Mouse (Mus musculus) hindbrain, embryonic 11.5 days (tissue): ENCODE measurements around the gene Sucla2. TPM values are rescaled to one million over a fixed set of nuclear protein-coding genes. Genes with fewer than 3 reads are reported as not detected.
"Not testable (repeated sequence)": the region's sequence is repeated elsewhere in the genome, so short reads cannot be mapped to it uniquely, and the experiment has no call there.

Source experiments
- ATAC-seq: fragments of 200-750 bp; cut with Nextera tagmentation; 2 replicates; pipeline ENCODE4 v1.8.0; 2017; ENCODE audit warnings: mild to moderate bottlenecking, moderate TSS enrichment, moderate library complexity; ENCODE audit not compliant: low FRiP score
- DNase-seq: peaks from one replicate; pipeline ENCODE4 v3.0.0-alpha.2; 2015; ENCODE audit warnings: low spot score
- H3K27ac ChIP-seq: fragments of 300-500 bp; sonication (generic); 2 replicates; pipeline ENCODE4 v1.5.1; 2014; ENCODE audit warnings: mild to moderate bottlenecking, low read depth, low read length
- H3K27me3 ChIP-seq: fragments of 300-500 bp; sonication (generic); 2 replicates; pipeline ENCODE4 v1.6.1; 2014; ENCODE audit warnings: mild to moderate bottlenecking, low read length, moderate library complexity, mixed read lengths; ENCODE audit not compliant: control insufficient read depth, insufficient read depth
- H3K36me3 ChIP-seq: fragments of 300-500 bp; sonication (generic); 2 replicates; pipeline ENCODE4 v1.6.1; 2014; ENCODE audit warnings: mild to moderate bottlenecking, low read length, moderate library complexity, mixed read lengths; ENCODE audit not compliant: control insufficient read depth, insufficient read depth
- H3K4me1 ChIP-seq: fragments of 300-500 bp; sonication (generic); replicated peaks from 2 replicates; pipeline ENCODE4 v1.6.1; 2014; ENCODE audit warnings: low read length, mixed read lengths; ENCODE audit not compliant: control insufficient read depth, insufficient read depth
- H3K4me2 ChIP-seq: fragments of 300-500 bp; sonication (generic); replicated peaks from 2 replicates; pipeline ENCODE4 v1.6.1; 2014; ENCODE audit warnings: mild to moderate bottlenecking, low read depth, low read length
- H3K4me3 ChIP-seq: fragments of 300-500 bp; sonication (generic); 2 replicates; pipeline ENCODE4 v1.5.1; 2014; ENCODE audit warnings: low read depth, low read length
- H3K9ac ChIP-seq: fragments of 300-500 bp; sonication (generic); 2 replicates; pipeline ENCODE4 v1.6.1; 2014; ENCODE audit warnings: low read depth, low read length
- H3K9me3 ChIP-seq: fragments of 300-500 bp; sonication (generic); 2 replicates; pipeline ENCODE4 v1.6.1; 2016; ENCODE audit warnings: low read length; ENCODE audit not compliant: control insufficient read depth
- WGBS: fragments of 180-500 bp; shearing (Covaris S2); extraction: QIAGEN DNeasy Blood & Tissue Kit; methylation state at CpG from one replicate; pipeline ENCODE4 v1.1.7; 2014; 5-methylcytosine and 5-hydroxymethylcytosine counted together
- polyA plus RNA-seq: library from polyadenylated mRNA; unstranded; fragments of >200 nt; fragmentation: Nextera tagmentation; extraction: Ambion mirVana; gene quantifications from 2 replicates; pipeline ENCODE4 v1.2.1, GENCODE M21; 2014

Gene Sucla2
- polyA plus RNA-seq, 1 experiment from 2014 or later, result 125 TPM

DNA sequence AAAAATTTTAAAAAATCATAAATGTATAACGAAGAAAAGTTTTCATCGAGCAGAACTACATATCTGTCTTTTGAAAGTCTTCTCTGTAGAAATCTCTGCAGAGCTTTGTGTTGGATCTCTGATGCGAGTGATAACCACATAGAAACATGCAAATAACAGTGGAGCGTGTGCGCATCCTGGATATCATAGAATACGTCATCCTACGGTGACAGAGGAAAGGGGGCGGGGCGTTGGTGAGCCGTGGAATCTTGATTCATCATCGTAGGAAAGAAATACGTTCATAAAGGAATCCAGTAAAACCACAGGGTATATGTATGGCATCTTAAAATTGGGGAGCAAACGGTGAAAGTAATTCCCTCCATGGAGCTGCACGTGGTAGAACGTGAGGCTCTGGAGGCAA lies 17.9 kb upstream of the Sucla2 start:
- no peaks in the 10 kb centered on the region for H3K4me1 ChIP-seq
- ATAC-seq, result no peak
- 90% methylated on average over 15 of the region's 15 CpGs for WGBS

DNA sequence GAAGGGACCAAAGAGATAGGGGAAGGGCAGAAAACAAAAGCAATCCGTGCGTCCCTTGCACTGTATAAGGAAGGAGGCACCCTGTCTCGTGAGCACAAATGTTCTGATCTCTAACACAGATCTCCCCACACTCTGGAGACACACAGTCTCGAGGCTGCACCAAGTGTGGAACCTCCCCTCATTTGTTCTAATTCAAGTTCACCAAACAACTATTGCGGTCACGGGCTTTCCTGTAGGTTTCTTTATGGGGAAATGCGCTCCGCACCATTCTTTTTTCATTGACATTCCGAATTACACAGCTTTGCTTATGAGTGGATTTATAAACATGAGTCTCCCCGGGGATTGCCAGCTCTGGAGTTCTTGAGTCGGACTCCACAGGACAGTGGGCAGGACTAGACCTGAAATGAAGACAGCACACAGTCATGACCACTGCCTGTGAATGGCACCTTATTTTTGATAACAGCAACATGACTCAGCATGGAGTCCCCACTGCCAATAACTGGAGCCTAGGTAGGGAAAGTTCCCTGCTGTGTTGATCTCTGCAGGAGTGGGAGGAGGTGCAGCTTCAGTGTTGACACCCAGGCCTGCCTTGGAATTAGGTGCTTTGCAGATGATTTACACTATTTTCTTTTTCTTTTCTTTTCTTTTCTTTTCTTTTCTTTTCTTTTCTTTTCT lies 17.3 kb upstream of the Sucla2 start:
- ATAC-seq (no peak), DNase-seq (no peak)
- 69% methylated on average over 11 of the region's 11 CpGs for WGBS

More for the DNA sequence above, 17.9 kb upstream of the Sucla2 start:
- no peaks in the 10 kb centered on the region for H3K9me3 ChIP-seq
- H3K27ac ChIP-seq, result no peak overlapping the region
- no peak overlapping the region for H3K4me3 ChIP-seq
- no peak for DNase-seq
- no peaks in the 10 kb centered on the region for H3K27me3 ChIP-seq
- H3K4me2 ChIP-seq, result no peak overlapping the region
- H3K36me3 ChIP-seq, result no peaks in the 10 kb centered on the region
- H3K9ac ChIP-seq, result no peak overlapping the region

DNA sequence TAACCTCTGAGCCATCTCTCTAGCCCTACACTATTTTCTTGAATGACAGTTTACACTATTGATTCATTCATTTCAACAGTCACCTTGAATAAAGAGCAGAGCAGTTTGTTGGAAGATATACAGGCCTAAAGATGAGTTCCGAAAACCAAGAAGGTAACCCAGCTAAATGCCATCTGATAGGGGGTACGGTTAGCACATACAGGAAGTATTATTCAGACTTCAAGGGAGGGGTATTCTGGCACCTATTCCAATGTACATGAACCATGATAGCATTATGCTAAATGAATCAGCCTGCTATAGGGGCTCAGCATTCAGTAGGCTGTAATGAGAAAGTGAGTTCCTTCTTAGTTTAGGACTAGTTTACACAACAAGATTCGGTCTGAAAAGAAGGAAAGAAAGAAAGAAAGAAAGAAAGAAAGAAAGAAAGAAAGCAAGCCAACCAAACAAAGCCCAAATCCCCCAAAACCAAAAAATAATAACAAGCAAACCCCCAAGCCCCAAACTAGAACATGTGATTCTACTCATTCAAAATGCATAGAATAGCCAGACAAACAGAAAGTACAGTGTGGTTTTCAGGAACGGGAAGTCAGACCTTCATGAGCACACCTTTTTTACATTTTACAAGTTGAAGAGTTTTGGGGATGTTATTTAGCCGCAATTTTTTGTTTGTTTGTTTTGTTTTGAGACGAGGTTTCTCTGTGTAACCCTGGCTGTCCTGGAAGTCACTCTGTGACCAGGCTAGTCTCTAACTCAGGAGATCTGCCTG lies 16.3 kb upstream of the Sucla2 start:
- 96% methylated on average over 6 of the region's 6 CpGs for WGBS
- Histone ChIP-seq H3K36me3 (no peaks in the 10 kb centered on the region), H3K4me3 (no peak overlapping the region), H3K4me1 (no peaks in the 10 kb centered on the region), H3K27ac (no peak overlapping the region), H3K4me2 (no peak overlapping the region), H3K9me3 (no peaks in the 10 kb centered on the region), H3K9ac (no peak overlapping the region), H3K27me3 (no peaks in the 10 kb centered on the region)
- DNase-seq (no peak), ATAC-seq (no peak)

More for the DNA sequence above, 17.3 kb upstream of the Sucla2 start:
- no peak overlapping the region for H3K9ac ChIP-seq
- H3K27ac ChIP-seq, result no peak overlapping the region
- no peak overlapping the region for H3K4me2 ChIP-seq
- no peak overlapping the region for H3K4me3 ChIP-seq
- H3K36me3 ChIP-seq, result no peaks in the 10 kb centered on the region
- no peaks in the 10 kb centered on the region for H3K27me3 ChIP-seq
- H3K4me1 ChIP-seq, result no peaks in the 10 kb centered on the region
- H3K9me3 ChIP-seq, result no peaks in the 10 kb centered on the region

DNA sequence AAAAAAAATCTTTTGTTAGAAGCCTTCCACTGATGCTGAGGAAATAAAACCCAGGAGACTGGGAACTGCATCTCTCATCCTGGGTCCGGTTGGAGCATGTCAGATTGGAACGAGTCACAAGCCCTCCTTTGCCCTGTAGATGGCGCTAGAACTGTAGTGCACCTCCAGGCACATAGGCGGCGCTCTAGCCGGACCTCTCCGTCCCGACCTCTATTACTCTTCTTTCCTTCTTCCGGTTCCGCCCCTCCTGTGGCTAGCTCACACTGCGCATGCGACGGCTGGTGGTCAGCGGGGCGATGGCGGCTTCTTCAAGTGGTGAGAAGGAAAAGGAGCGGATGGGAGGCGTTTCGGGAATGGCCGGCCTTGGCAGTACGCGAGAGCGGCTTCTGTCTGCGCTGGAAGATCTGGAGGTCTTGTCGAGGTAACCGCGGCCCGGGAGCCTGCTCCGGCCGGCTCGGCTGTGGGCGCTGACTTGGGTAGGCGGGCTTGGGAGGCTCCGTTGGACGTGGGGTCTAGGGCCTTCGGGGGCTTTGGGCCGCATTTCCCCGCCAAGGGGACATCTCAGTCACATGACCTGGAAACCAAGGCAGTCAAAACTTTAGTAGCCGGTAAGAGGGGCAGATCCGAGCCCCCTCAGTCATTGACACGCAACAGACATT lies 15.2 kb upstream of the Sucla2 start, which contains the start of gene Med4:
Gene Med4 (plus strand): TSS at position 261 of the 659 bp plus-strand sequence.
- Histone ChIP-seq H3K9me3 (no peaks in the 10 kb centered on the region), H3K27ac (no peak within 1 kb of the TSS), H3K27me3 (no peaks in the 10 kb centered on the region), H3K4me3 (peak within 1 kb of the TSS; percentile 86), H3K4me2 (peak within 1 kb of the TSS; percentile 54), H3K4me1 (no peaks in the 10 kb centered on the region), H3K9ac (peak within 1 kb of the TSS; percentile 80), H3K36me3 (no peaks in the 10 kb centered on the region)
- ATAC-seq (peak; percentile 96), DNase-seq (peak; percentile 99)
- under 1% methylated on average over 40 of the region's 41 CpGs for WGBS

DNA sequence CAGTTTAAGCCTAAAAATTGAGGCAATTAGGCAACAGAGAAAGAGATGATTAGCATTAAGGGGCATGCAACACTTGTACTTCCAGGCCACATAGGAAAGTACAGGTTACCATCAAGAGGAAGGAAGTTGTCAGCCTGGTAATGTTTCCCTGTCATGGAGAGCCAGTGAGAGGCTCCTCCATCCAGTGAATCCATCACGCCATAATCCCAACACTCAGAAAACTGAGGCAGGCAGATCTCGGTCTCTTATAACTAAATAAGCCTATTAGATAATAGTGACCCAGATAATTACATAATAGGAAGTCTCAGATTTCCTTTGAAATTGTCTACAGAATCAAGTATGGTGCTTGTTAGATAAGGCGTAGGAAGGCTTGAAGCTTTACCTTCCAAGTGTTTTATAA lies 983 bp upstream of the Sucla2 start:
- Histone ChIP-seq H3K27me3 (no peaks in the 10 kb centered on the region), H3K4me2 (no peak overlapping the region)

DNA sequence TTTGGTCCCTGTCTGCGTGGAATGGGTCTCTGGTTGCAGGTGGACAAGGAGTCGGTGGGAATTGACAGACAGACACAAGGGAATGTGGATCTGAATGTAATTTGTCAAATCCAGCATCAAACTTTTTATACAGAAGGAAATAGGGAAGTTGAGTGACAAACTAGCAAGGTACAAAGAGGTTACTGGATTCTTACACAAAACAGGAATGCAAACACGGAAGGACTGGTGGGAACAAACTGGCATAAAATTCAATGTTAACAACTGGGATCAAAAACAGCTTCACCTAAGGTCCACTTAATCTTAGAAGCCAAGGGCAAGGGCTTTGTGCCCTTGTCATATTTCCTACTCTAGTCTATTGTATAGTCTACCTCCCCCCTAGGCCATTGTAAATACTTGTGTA lies 3.5 kb downstream of the Sucla2 start:
- DNase-seq, H3K4me2 ChIP-seq, H3K9me3 ChIP-seq, H3K9ac ChIP-seq, H3K4me1 ChIP-seq, H3K36me3 ChIP-seq, ATAC-seq, H3K4me3 ChIP-seq, H3K27me3 ChIP-seq, H3K27ac ChIP-seq: not testable (repeated sequence)
- 84% methylated on average over 3 of the region's 3 CpGs for WGBS

More for the DNA sequence above, 983 bp upstream of the Sucla2 start:
- H3K36me3 ChIP-seq, result no peaks in the 10 kb centered on the region
- DNase-seq (no peak), ATAC-seq (no peak)
- no peak overlapping the region for H3K4me3 ChIP-seq
- no peak overlapping the region for H3K9ac ChIP-seq
- H3K9me3 ChIP-seq, result no peaks in the 10 kb centered on the region
- no peaks in the 10 kb centered on the region for H3K4me1 ChIP-seq
- no peak overlapping the region for H3K27ac ChIP-seq
- 87% methylated on average over 3 of the region's 3 CpGs for WGBS

DNA sequence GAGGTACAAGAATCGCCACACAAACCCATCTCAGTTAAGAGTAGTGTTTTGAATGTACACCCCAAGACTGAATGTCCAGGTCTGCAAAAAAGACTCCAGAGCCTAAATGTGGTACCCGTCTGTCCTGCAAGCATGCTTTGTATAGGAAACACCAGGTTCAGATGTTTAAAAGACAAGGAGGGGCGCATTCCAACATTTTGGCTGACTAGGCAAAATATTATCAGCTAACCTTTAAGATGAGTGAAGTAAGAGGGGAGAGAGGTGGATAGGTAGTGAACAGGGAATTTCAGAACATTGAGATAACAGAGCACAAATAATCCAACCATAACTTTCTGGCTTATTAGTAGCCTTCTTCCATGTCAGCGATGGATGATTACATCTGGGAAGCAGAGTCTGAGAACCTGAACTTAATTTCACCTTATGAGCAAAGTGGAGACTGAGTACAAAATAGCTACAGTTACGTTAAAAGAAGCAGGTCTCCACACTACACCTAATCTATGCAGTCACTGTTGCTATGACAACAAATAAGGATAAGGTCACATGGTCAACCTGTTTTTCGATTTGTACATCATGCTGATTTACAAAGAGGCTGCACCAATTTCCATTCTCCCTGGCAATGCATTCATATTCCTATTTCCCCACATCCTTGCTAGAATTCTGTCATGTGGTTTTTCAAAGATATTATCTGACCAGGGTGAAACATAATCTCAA lies 8.8 kb downstream of the Sucla2 start:
- no peaks in the 10 kb centered on the region for H3K27me3 ChIP-seq
- WGBS, result 73% methylated on average over 6 of the region's 6 CpGs
- H3K4me3 ChIP-seq, result no peak overlapping the region
- ATAC-seq, result no peak
- no peak for DNase-seq
- H3K4me2 ChIP-seq, result no peak overlapping the region
- H3K36me3 ChIP-seq, result no peaks in the 10 kb centered on the region
- no peaks in the 10 kb centered on the region for H3K4me1 ChIP-seq
- no peak overlapping the region for H3K9ac ChIP-seq
- H3K9me3 ChIP-seq, result no peaks in the 10 kb centered on the region
- H3K27ac ChIP-seq, result no peak overlapping the region

DNA sequence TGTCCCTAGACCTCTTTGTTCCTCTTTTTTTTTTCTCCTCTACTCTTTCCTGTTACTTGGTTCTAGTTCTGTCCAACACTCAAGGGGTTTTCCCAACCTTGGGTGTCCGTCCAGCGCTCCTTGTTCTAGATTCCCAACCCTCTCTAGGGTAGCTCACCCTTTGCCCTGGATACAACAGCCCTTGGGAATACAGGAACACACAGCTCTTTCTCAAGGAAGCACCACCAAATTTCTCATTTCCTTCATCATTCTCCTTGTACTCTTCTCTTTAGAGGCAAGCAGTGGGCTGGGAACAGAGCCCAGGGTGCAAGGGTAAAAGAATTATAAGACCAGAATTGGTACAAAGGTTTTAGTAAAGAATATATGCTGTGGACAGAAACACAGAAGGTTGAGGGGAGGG lies 10.5 kb downstream of the Sucla2 start:
- Histone ChIP-seq H3K27ac (no peak overlapping the region), H3K4me3 (no peak overlapping the region), H3K9ac (no peak overlapping the region), H3K4me1 (no peaks in the 10 kb centered on the region), H3K9me3 (no peaks in the 10 kb centered on the region), H3K27me3 (no peaks in the 10 kb centered on the region), H3K36me3 (no peaks in the 10 kb centered on the region), H3K4me2 (no peak overlapping the region)
- 90% methylated on average over 2 of the region's 2 CpGs for WGBS
- no peak for DNase-seq
- ATAC-seq, result no peak
